Mouse (Mus musculus) lung, postnatal 0 days (tissue): Measurements from ENCODE around the gene Crabp1.

Experiments used
- CTCF ChIP-seq: IDR thresholded peaks from 2 replicates; pipeline ENCODE4 v1.5.1; 2016; ENCODE audit warnings: antibody characterized with exemption, mild to moderate bottlenecking
- EP300 ChIP-seq: IDR thresholded peaks from 2 replicates; pipeline ENCODE4 v1.6.1; 2016; ENCODE audit warnings: antibody characterized with exemption, mild to moderate bottlenecking, control low read depth

DNA sequence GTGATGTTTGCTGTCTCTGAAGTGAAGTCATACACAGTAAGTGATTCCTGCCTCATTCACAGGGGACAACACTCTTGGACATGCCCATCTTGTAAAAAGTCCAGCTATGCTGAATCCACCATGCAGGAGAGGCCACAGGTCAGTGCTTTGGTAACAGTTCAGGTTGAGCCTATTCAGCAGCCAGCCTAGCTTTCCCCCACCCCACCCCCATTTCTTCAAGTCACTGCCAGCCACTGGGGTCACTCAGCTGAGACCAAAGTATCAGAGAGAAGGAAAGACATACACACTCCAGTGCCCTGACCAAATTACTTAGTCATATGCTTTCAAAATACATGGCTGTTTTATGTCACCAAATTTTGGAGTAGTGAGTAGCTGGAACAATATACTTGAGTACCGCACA, 21.5 kb downstream of the Crabp1 start:
- TF ChIP-seq CTCF (no peak), EP300 (no peak)
